Mouse (Mus musculus) kidney, embryonic 15.5 days (tissue): ENCODE data around the gene Ufl1. TPM values are rescaled to one million over a fixed set of nuclear protein-coding genes. Genes with fewer than 3 reads are reported as not detected.
"Not testable (repeated sequence)": the region's sequence is repeated elsewhere in the genome, so short reads cannot be mapped to it uniquely, and the experiment has no call there.

Source experiments
- ATAC-seq: fragments of 200-750 bp; cut with Nextera tagmentation; replicated peaks from 2 replicates; pipeline ENCODE4 v1.8.0; 2017; ENCODE audit warnings: moderate TSS enrichment; ENCODE audit not compliant: low FRiP score
- H3K27ac ChIP-seq: fragments of 300-500 bp; sonication (generic); 2 replicates; pipeline ENCODE4 v1.5.1; 2015; ENCODE audit warnings: mild to moderate bottlenecking, inconsistent platforms
- H3K27me3 ChIP-seq: fragments of 300-500 bp; sonication (generic); 2 replicates; pipeline ENCODE4 v1.6.1; 2015; ENCODE audit warnings: inconsistent platforms
- H3K36me3 ChIP-seq: fragments of 300-500 bp; sonication (generic); 2 replicates; pipeline ENCODE4 v1.6.1; 2015; ENCODE audit warnings: inconsistent platforms
- H3K4me1 ChIP-seq: fragments of 300-500 bp; sonication (generic); 2 replicates; pipeline ENCODE4 v1.6.1; 2015; ENCODE audit warnings: inconsistent platforms
- H3K4me2 ChIP-seq: fragments of 300-500 bp; sonication (generic); 2 replicates; pipeline ENCODE4 v1.6.1; 2015; ENCODE audit warnings: moderate library complexity, mild to moderate bottlenecking, inconsistent platforms
- H3K4me3 ChIP-seq: fragments of 300-500 bp; sonication (generic); replicated peaks from 2 replicates; pipeline ENCODE4 v1.5.1; 2015; ENCODE audit warnings: mild to moderate bottlenecking, inconsistent platforms
- H3K9ac ChIP-seq: fragments of 300-500 bp; sonication (generic); 2 replicates; pipeline ENCODE4 v1.6.1; 2015; ENCODE audit warnings: mild to moderate bottlenecking, inconsistent platforms
- H3K9me3 ChIP-seq: fragments of 300-500 bp; sonication (generic); replicated peaks from 2 replicates; pipeline ENCODE4 v1.6.1; 2016; ENCODE audit warnings: inconsistent platforms
- WGBS: fragments of 180-500 bp; shearing (Covaris S2); methylation state at CpG from one replicate; pipeline ENCODE4 v1.1.7; 2015; ENCODE audit warnings: mixed read lengths; 5-methylcytosine and 5-hydroxymethylcytosine counted together
- polyA plus RNA-seq: library from polyadenylated mRNA; unstranded; fragments of >200 nt; fragmentation: Nextera tagmentation; extraction: Ambion mirVana; gene quantifications from 2 replicates; pipeline ENCODE4 v1.2.1, GENCODE M21; 2015

Gene Ufl1
- polyA plus RNA-seq, 1 experiment from 2014 or later: 38.3 TPM

DNA sequence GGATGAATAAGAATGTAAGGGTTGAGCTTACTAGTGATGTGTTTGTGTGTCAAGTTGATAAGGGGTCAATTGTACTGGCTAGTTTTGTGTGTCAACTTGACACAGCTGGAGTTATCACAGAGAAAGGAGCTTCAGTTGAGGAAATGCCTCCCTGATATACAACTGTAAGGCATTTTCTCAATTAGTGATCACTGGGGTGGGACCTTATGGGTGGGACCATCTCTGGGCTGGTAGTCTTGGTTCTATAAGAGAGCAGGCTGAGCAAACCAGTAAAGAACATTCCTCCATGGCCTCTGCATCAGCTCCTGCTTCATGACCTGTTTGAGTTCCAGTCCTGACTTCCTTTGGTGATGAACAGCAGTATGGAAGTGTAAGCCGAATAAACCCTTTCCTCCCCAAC, 46.0 kb downstream of the Ufl1 start:
- not testable (repeated sequence) for H3K27me3 ChIP-seq

GRCm38 (mm10) chr4:25233767-25234166, 47.9 kb downstream of the Ufl1 start:
- not testable (repeated sequence) for H3K9ac ChIP-seq, H3K4me1 ChIP-seq, ATAC-seq, H3K27me3 ChIP-seq, H3K27ac ChIP-seq, H3K4me2 ChIP-seq, H3K4me3 ChIP-seq, H3K9me3 ChIP-seq, H3K36me3 ChIP-seq
- WGBS: 96% methylated on average over 1 of the region's 1 CpGs

More for the DNA sequence above, 46.0 kb downstream of the Ufl1 start:
- H3K36me3 ChIP-seq, ATAC-seq, H3K27ac ChIP-seq, H3K4me3 ChIP-seq, H3K4me1 ChIP-seq, H3K4me2 ChIP-seq, H3K9me3 ChIP-seq, H3K9ac ChIP-seq: not testable (repeated sequence)
- WGBS: 71% methylated on average over 1 of the region's 1 CpGs

DNA sequence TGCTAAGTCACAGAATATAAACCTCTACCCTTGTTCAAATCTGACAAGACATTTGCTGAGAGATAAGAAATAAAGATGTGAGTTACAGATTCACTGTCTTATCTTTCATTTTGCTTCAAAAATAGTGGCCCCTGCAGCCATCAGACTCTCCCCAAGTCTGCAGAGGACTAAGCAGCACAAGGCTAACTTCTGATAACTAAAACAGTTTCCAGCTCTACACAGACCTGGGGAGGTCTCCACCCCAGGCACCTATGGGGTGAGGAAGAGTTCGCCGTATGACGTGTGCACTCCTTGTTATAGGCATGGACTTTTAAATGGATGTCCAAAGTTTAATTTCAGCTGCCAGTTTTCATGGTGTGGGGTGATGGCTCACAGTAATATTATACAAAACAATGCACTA, 49.1 kb downstream of the Ufl1 start:
- H3K9me3 ChIP-seq: no peaks in the 10 kb centered on the region

DNA sequence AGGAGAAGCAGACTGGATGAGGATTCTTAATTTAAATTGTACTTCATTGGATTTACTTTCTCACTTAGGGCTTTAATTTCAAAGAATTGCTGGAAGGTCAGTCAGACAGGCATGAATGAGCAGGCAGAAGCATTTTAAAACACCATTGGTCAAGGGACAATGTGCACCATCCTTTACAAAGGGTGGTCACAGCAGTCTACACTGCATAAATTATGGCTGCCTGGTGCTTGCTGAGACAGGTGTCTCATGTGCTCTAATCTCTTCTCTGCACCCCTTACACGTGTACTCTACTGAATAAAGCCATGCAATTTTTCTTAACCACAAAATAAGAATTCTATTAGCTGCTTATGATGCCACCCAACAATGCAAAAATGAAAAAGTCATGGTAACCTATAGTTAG, 54.1 kb downstream of the Ufl1 start:
- 7% methylated on average over 1 of the region's 1 CpGs for WGBS

More for the DNA sequence above, 49.1 kb downstream of the Ufl1 start:
- H3K4me1 ChIP-seq: no peaks in the 10 kb centered on the region
- H3K9ac ChIP-seq: no peak overlapping the region
- no peak overlapping the region for H3K4me2 ChIP-seq
- no peaks in the 10 kb centered on the region for H3K27me3 ChIP-seq
- no peaks in the 10 kb centered on the region for H3K36me3 ChIP-seq
- H3K27ac ChIP-seq: no peak overlapping the region
- WGBS: 92% methylated on average over 3 of the region's 3 CpGs
- ATAC-seq: no peak
- no peak overlapping the region for H3K4me3 ChIP-seq

GRCm38 (mm10) chr4:25221927-25222326, 59.7 kb downstream of the Ufl1 start:
- no peak for ATAC-seq
- Histone ChIP-seq H3K27me3 (no peaks in the 10 kb centered on the region), H3K36me3 (no peaks in the 10 kb centered on the region), H3K9me3 (no peaks in the 10 kb centered on the region), H3K27ac (no peak overlapping the region), H3K4me3 (no peak overlapping the region), H3K4me1 (no peaks in the 10 kb centered on the region), H3K9ac (no peak overlapping the region), H3K4me2 (no peak overlapping the region)

More for the DNA sequence above, 54.1 kb downstream of the Ufl1 start:
- Histone ChIP-seq H3K9ac (no peak overlapping the region), H3K27ac (no peak overlapping the region), H3K9me3 (no peaks in the 10 kb centered on the region), H3K4me2 (no peak overlapping the region), H3K4me3 (no peak overlapping the region), H3K36me3 (no peaks in the 10 kb centered on the region), H3K27me3 (no peaks in the 10 kb centered on the region), H3K4me1 (no peaks in the 10 kb centered on the region)
- ATAC-seq: no peak

DNA sequence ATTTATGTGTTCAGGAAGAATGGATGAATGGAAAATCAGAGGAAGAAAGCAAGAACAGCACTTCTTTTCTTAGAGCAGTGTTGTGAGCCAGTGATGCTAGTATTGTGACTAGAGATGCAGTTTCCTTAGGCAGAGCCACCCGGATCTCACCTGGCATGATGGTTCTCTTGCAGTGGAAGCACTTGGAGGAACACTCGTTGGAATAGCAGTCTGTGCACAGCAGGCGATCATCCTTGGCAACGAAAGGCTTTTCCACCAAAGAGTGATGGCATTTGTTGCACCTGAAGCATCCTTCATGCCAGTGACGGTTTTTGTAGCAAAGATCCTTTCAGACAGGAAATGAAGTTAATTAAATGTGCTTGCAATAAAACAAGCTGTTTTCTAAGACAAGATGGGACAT, 68.2 kb downstream of the Ufl1 start:
- Histone ChIP-seq H3K36me3 (no peaks in the 10 kb centered on the region), H3K9ac (no peak overlapping the region), H3K4me2 (no peak overlapping the region), H3K4me3 (no peak overlapping the region), H3K9me3 (no peaks in the 10 kb centered on the region), H3K27me3 (no peaks in the 10 kb centered on the region), H3K27ac (no peak overlapping the region), H3K4me1 (no peaks in the 10 kb centered on the region)
- ATAC-seq: no peak
- WGBS: 47% methylated on average over 5 of the region's 5 CpGs

DNA sequence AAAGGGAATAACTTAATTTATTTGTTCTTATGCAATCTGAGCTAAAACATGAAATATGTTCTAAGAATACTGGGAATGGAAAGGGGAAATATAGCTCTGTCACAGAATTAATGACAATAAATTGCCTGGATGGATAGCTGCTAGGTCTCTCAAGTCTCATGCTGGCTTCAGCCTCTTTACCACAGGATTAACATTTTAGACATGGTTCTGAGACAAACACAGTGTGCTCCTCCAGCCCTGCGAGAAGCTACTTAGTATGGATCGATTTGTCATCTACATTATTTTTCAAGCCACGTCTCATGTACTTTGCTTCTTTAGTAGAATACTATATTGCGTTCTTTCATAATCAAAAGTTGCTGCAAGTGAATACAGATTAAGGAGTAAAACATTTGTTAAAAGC, 75.5 kb downstream of the Ufl1 start:
- H3K36me3 ChIP-seq: no peaks in the 10 kb centered on the region

More for the DNA sequence above, 75.5 kb downstream of the Ufl1 start:
- ATAC-seq: no peak
- H3K9me3 ChIP-seq: no peaks in the 10 kb centered on the region
- H3K4me3 ChIP-seq: no peak overlapping the region
- H3K9ac ChIP-seq: no peak overlapping the region
- no peak overlapping the region for H3K4me2 ChIP-seq
- H3K27me3 ChIP-seq: no peaks in the 10 kb centered on the region
- no peak overlapping the region for H3K27ac ChIP-seq
- H3K4me1 ChIP-seq: no peaks in the 10 kb centered on the region
- WGBS: 88% methylated on average over 4 of the region's 4 CpGs

Other genes with a start within 250 kb of the Ufl1 start
- gene Fhl5, start 38.9 kb downstream of the Ufl1 start, polyA plus RNA-seq: not detected in 2 replicates